9 mouse cellular contexts compared by ENCODE assay signal in the genomic region with DNA sequence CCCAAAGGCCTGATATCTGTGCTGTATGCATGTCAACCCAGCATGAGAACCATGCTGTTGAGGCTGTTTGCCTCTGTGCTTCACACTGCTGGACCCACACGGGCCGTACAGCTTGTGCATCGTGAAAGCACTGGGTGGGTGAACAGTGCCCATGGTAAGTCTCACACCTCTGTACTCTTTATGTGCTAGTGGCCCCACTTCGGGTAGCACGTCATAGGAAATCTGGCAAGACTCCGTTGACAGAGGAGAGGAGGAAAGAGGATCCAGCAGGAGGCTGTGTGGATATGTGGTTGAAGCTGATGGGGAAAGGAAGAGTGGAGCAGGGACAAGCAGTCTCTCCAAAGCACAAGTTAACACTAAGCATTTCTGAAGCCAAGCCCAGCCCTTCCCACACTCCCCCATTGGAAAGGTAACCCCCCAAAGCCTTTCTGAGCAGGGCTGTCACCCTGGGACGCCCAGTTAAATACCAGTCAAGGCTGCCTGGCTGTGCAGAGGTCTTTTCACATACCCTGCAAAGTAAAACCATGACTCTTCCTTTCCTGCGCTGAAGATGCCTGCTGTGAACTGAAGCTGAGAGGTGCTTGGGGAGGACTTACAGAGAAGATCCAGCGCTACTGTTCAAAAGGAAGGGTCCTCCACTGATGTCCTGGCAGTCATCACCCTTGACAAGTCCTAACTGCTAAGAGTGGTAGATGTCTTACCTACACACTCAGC. TPM values are rescaled to one million over a fixed set of nuclear protein-coding genes. Genes with fewer than 3 reads are reported as not detected.
DNase-seq lines count a peak whose midpoint lies in the region; ATAC-seq and TF ChIP-seq lines count a peak whose summit lies in the region.
"Had no signal": no experiment of that assay in that cellular context is flagged by ENCODE, and none has a peak within 500 bp of the region (broad histone marks: within the 10 kb centered on the region; RNA-seq: fewer than 3 reads in every experiment).

No protein-coding gene starts in this region.

- H3K27ac ChIP-seq in gastrocnemius, adult 2 months, result peak overlapping the region; percentile 93
- H3K27ac ChIP-seq in forebrain, embryonic 13.5 days, result no peak overlapping the region
- H3K27ac ChIP-seq in liver, embryonic 14.5 days, result no peak overlapping the region

- WGBS in forebrain, embryonic 13.5 days, result 87% methylated on average over 9 of the region's 9 CpGs
- whole genome bisulfite sequencing in liver, embryonic 14.5 days (ENCODE audit: insufficient replicate concordance), result 81% methylated on average over 9 of the region's 9 CpGs

- peaks cover 37% of the 10 kb centered on the region for H3K4me1 ChIP-seq in forebrain, embryonic 13.5 days
- peaks cover 11 to 25% of the 10 kb centered on the region in 2 experiments for H3K4me1 ChIP-seq in liver, embryonic 14.5 days (replicated peaks; ENCODE audit: control insufficient read depth in 2 of 2, insufficient read depth in 2 of 2, low read length in 1 of 2)

- no peaks in the 10 kb centered on the region for H3K9me3 ChIP-seq in forebrain, embryonic 13.5 days (replicated peaks)
- H3K9me3 ChIP-seq in liver, embryonic 14.5 days (ENCODE audit: control insufficient read depth, low read length), result no peaks in the 10 kb centered on the region

- H3K79me3 ChIP-seq in C2C12 (ENCODE audit: low read depth), result peaks cover 37% of the 10 kb centered on the region

- TF ChIP-seq CTCF in gastrocnemius, adult 2 months (IDR thresholded peaks at IDR 0.05), result no peak
- TF ChIP-seq CTCF in C2C12 (IDR thresholded peaks at IDR 0.05; ENCODE audit: control insufficient read depth, insufficient read depth, insufficient read length), result no peak
- TF ChIP-seq CTCF in liver, embryonic 14.5 days (IDR thresholded peaks at IDR 0.05; ENCODE audit: low read depth), result no peak

- no peak for DNase-seq in gastrocnemius, adult 2 months
- DNase-seq in gastrocnemius, postnatal 14 days, result no peak
- DNase-seq in liver, embryonic 14.5 days (ENCODE audit: low read depth in 3 of 3, low spot score in 3 of 3), result no peak
- DNase-seq in left cerebral cortex, adult 9 months (ENCODE audit: low spot score in 2 of 2), result no peak
- no peak for DNase-seq in frontal cortex, postnatal 25 days (ENCODE audit: low spot score in 2 of 2)
- no peak for DNase-seq in testis, postnatal 10 days (ENCODE audit: low spot score)

- peaks cover 6% of the 10 kb centered on the region for H3K36me3 ChIP-seq in C2C12 (ENCODE audit: control insufficient read depth, insufficient read depth)
- H3K36me3 ChIP-seq in forebrain, embryonic 13.5 days (ENCODE audit: poor library complexity, severe bottlenecking), result peaks cover 16% of the 10 kb centered on the region
- H3K36me3 ChIP-seq in liver, embryonic 14.5 days (replicated peaks; ENCODE audit: control insufficient read depth, insufficient read depth, low read depth), result no peaks in the 10 kb centered on the region; the same call in 1 of the 2 replicates

- H3K4me3 ChIP-seq in gastrocnemius, adult 2 months, result peak overlapping the region; percentile 95
- peak overlapping the region; percentile 85 for H3K4me3 ChIP-seq in C2C12 (ENCODE audit: insufficient read depth, poor library complexity, severe bottlenecking)
- H3K4me3 ChIP-seq in forebrain, embryonic 13.5 days, result peak overlapping the region; percentile 97
- H3K4me3 ChIP-seq in liver, embryonic 14.5 days (ENCODE audit: insufficient read depth in 1 of 2, low read depth in 2 of 2, low read length in 2 of 2), result peak overlapping the region; percentile 74 to 92; a peak in 3 of 4 replicates

- H3K27me3 ChIP-seq in C2C12 (ENCODE audit: control insufficient read depth, insufficient read depth, insufficient read length), result no peaks in the 10 kb centered on the region
- H3K27me3 ChIP-seq in forebrain, embryonic 13.5 days, result no peaks in the 10 kb centered on the region
- no peaks in the 10 kb centered on the region for H3K27me3 ChIP-seq in liver, embryonic 14.5 days (ENCODE audit: control insufficient read depth, insufficient read depth, low read length)

- H3ac ChIP-seq in C2C12 (ENCODE audit: control insufficient read depth, insufficient read length, low read depth), result no peak overlapping the region

- TF ChIP-seq EP300 in liver, embryonic 14.5 days (IDR thresholded peaks at IDR 0.05; ENCODE audit: low read depth), result no peak

- H3K79me2 ChIP-seq in C2C12 (ENCODE audit: control insufficient read depth, insufficient read depth), result peaks cover 61% of the 10 kb centered on the region

- peak overlapping the region; percentile 92 for H3K4me2 ChIP-seq in forebrain, embryonic 13.5 days
- H3K4me2 ChIP-seq in liver, embryonic 14.5 days (ENCODE audit: low read depth), result peak overlapping the region; percentile 79

- peak overlapping the region; percentile 95 for H3K9ac ChIP-seq in forebrain, embryonic 13.5 days
- peak overlapping the region; percentile 82 for H3K9ac ChIP-seq in liver, embryonic 14.5 days (replicated peaks)

- ATAC-seq in forebrain, embryonic 13.5 days, result no peak
- ATAC-seq in liver, embryonic 14.5 days (ENCODE audit: insufficient read depth), result no peak

- intact Hi-C loops in gastrocnemius, adult 2 months (cut with DNase I), result loop anchor here (2.0 to 5.0 kb wide), 2 partner anchors 41 to 63 kb away; a partner anchor contains a TSS
- intact Hi-C loops in gastrocnemius, postnatal 14 days (cut with DNase I; ENCODE audit: low total_unique reads), result no loop called here

TF ChIP-seq in C2C12, 6 proteins besides CTCF, POLR2A, EP300 and RAD21:
- TF ChIP-seq MYOG (IDR thresholded peaks at IDR 0.05; ENCODE audit: control insufficient read depth, extremely low read depth, insufficient read length) (no peak), FOSL1 (IDR thresholded peaks at IDR 0.05; ENCODE audit: insufficient read depth, low read length, poor library complexity, severe bottlenecking) (no peak), MYOD1 (IDR thresholded peaks at IDR 0.05; ENCODE audit: control insufficient read depth, insufficient read length, low read depth) (no peak), MAX (IDR thresholded peaks at IDR 0.05) (no peak), USF1 (IDR thresholded peaks at IDR 0.05; ENCODE audit: low read depth) (no peak), CEBPB (IDR thresholded peaks at IDR 0.05; ENCODE audit: low read depth) (no peak)

RNA-seq across cellular contexts. Expression of a gene that starts 1.3 kb away (rescaled TPM):
- total RNA-seq in gastrocnemius, adult 2 months (2021), result 1 to 10 TPM; 8.1 to 9.5 TPM
- 10 to 100 TPM; 10.1 to 10.3 TPM for total RNA-seq in gastrocnemius, postnatal 14 days (2021)
- 14.4 TPM for polyA plus RNA-seq in C2C12 (2012; fragmentation: generic; extraction: Trizol)
- 39.5 and 45.9 TPM in 2 replicates for polyA plus RNA-seq in forebrain, embryonic 13.5 days (2015; fragmentation: Nextera tagmentation; extraction: Ambion mirVana)
- 6.4 and 7.8 TPM in 2 replicates for polyA plus RNA-seq in liver, embryonic 14.5 days (2012; rRNA removed)
- 3.4 and 3.8 TPM in 2 replicates for polyA plus RNA-seq in liver, embryonic 14.5 days (2014; fragmentation: Nextera tagmentation; extraction: Ambion mirVana)

RNA-seq across cellular contexts. Expression of a gene that starts 26.5 kb away (rescaled TPM):
- total RNA-seq in gastrocnemius, adult 2 months (2021), result 10 to 100 TPM; 21.0 to 28.6 TPM
- 10 to 100 TPM; 29.8 to 30.2 TPM for total RNA-seq in gastrocnemius, postnatal 14 days (2021)
- polyA plus RNA-seq in C2C12 (2012; fragmentation: generic; extraction: Trizol), result 43.5 TPM
- 45.0 and 54.5 TPM in 2 replicates for polyA plus RNA-seq in forebrain, embryonic 13.5 days (2015; fragmentation: Nextera tagmentation; extraction: Ambion mirVana)
- 270 and 414 TPM in 2 replicates for polyA plus RNA-seq in liver, embryonic 14.5 days (2012; rRNA removed)
- polyA plus RNA-seq in liver, embryonic 14.5 days (2014; fragmentation: Nextera tagmentation; extraction: Ambion mirVana), result 170 and 186 TPM in 2 replicates

RNA-seq across cellular contexts. Expression of a gene that starts 26.6 kb away (rescaled TPM):
- not detected for total RNA-seq in gastrocnemius, adult 2 months (2021)
- total RNA-seq in gastrocnemius, postnatal 14 days (2021), result not detected
- polyA plus RNA-seq in C2C12 (2012; fragmentation: generic; extraction: Trizol), result 0.46 TPM
- not detected in 2 replicates for polyA plus RNA-seq in forebrain, embryonic 13.5 days (2015; fragmentation: Nextera tagmentation; extraction: Ambion mirVana)
- 4.3 and 8.9 TPM in 2 replicates for polyA plus RNA-seq in liver, embryonic 14.5 days (2012; rRNA removed)
- 1.9 and 4.6 TPM in 2 replicates for polyA plus RNA-seq in liver, embryonic 14.5 days (2014; fragmentation: Nextera tagmentation; extraction: Ambion mirVana)
- total RNA-seq: common myeloid progenitor, adult 5-6 weeks had no signal

RNA-seq across cellular contexts. Expression of a gene that starts 34.2 kb away (rescaled TPM):
- total RNA-seq in gastrocnemius, adult 2 months (2021), result not detected
- total RNA-seq in gastrocnemius, postnatal 14 days (2021), result not detected
- 0.02 TPM for polyA plus RNA-seq in C2C12 (2012; fragmentation: generic; extraction: Trizol)
- polyA plus RNA-seq in forebrain, embryonic 13.5 days (2015; fragmentation: Nextera tagmentation; extraction: Ambion mirVana), result not detected in 2 replicates
- 0.16 and 0.24 TPM in 2 replicates for polyA plus RNA-seq in liver, embryonic 14.5 days (2012; rRNA removed)
- 0.13 and 0.37 TPM in 2 replicates for polyA plus RNA-seq in liver, embryonic 14.5 days (2014; fragmentation: Nextera tagmentation; extraction: Ambion mirVana)
- total RNA-seq: common myeloid progenitor, adult 5-6 weeks had no signal

RNA-seq across cellular contexts. Expression of a gene that starts 37.5 kb away (rescaled TPM):
- total RNA-seq in gastrocnemius, adult 2 months (2021), result under 1 TPM; 0.26 to 0.75 TPM
- under 1 TPM; 0.49 to 0.55 TPM for total RNA-seq in gastrocnemius, postnatal 14 days (2021)
- 0.34 TPM for polyA plus RNA-seq in C2C12 (2012; fragmentation: generic; extraction: Trizol)
- polyA plus RNA-seq in forebrain, embryonic 13.5 days (2015; fragmentation: Nextera tagmentation; extraction: Ambion mirVana), result 0.76 and 0.77 TPM in 2 replicates
- polyA plus RNA-seq in liver, embryonic 14.5 days (2012; rRNA removed), result 0.54 and 0.71 TPM in 2 replicates
- polyA plus RNA-seq in liver, embryonic 14.5 days (2014; fragmentation: Nextera tagmentation; extraction: Ambion mirVana), result 0.52 and 0.67 TPM in 2 replicates
